Mouse (Mus musculus) CH12.LX (cell line): ENCODE data around the gene Tmem138. TPM values are rescaled to one million over a fixed set of nuclear protein-coding genes. Genes with fewer than 3 reads are reported as not detected.
A peak's percentile ranks its signal among the peaks of the same experiment; 100 is the strongest.

ENCODE experiments used
- DNase-seq: peaks from one replicate; pipeline ENCODE4 v3.0.0-alpha.2; 2013; ENCODE audit errors: extremely low read depth
- H3K27ac ChIP-seq: 2 replicates; pipeline ENCODE4 v1.5.1; 2012; ENCODE audit warnings: low read depth, mild to moderate bottlenecking, control low read depth, moderate library complexity; ENCODE audit not compliant: insufficient read depth
- H3K27me3 ChIP-seq: replicated peaks from 2 replicates; pipeline ENCODE3; 2012; ENCODE audit warnings: inconsistent platforms
- H3K36me3 ChIP-seq, 2 experiments: replicated peaks in 1 of 2; 2 replicates each; pipeline versions ENCODE3 to v1.6.1; 2012; ENCODE audit warnings: inconsistent platforms in 1 of 2, low read length in 1 of 2, mild to moderate bottlenecking in 1 of 2, mixed read lengths in 1 of 2, moderate library complexity in 1 of 2; ENCODE audit not compliant: control insufficient read depth in 1 of 2, insufficient read depth in 1 of 2
- H3K4me1 ChIP-seq, 2 experiments: 2 replicates each; pipeline ENCODE4 v1.6.1; 2012; ENCODE audit warnings: inconsistent platforms in 1 of 2, moderate library complexity in 1 of 2; ENCODE audit not compliant: insufficient read depth in 2 of 2, control insufficient read depth in 1 of 2
- H3K4me2 ChIP-seq: 2 replicates; pipeline ENCODE4 v1.6.1; 2012; ENCODE audit warnings: low read depth, mild to moderate bottlenecking, control low read depth; ENCODE audit not compliant: poor library complexity, insufficient read depth, severe bottlenecking
- H3K4me3 ChIP-seq, 3 experiments: fragments of 150-350 bp in 1 of 3; sonication (generic) in 1 of 3; replicated peaks in 1 of 3; 2 replicates each; pipeline versions ENCODE3 to v1.5.1; 2011 to 2012; ENCODE audit warnings: low read depth in 2 of 3, low read length in 2 of 3, mild to moderate bottlenecking in 2 of 3, moderate library complexity in 2 of 3, control low read depth in 1 of 3, improper control_type of control experiment in 1 of 3, inconsistent platforms in 1 of 3, mixed read lengths in 1 of 3; ENCODE audit not compliant: poor library complexity in 1 of 3
- H3K79me2 ChIP-seq: replicated peaks from 2 replicates; pipeline ENCODE4 v1.6.1; 2012; ENCODE audit warnings: mild to moderate bottlenecking, moderate library complexity; ENCODE audit not compliant: control insufficient read depth, poor library complexity, insufficient read depth, severe bottlenecking; ENCODE audit errors: extremely low read depth
- H3K9ac ChIP-seq: 2 replicates; pipeline ENCODE4 v1.6.1; 2012; ENCODE audit warnings: low read depth, mild to moderate bottlenecking, control low read depth, moderate library complexity; ENCODE audit not compliant: insufficient read depth
- H3K9me3 ChIP-seq: replicated peaks from 2 replicates; pipeline ENCODE3; 2012; ENCODE audit warnings: low read length, inconsistent platforms, mixed read lengths
- CHD1 ChIP-seq: IDR thresholded peaks from 2 replicates; pipeline ENCODE4 v1.6.1; 2012; ENCODE audit warnings: low read depth, low read length, improper control_type of control experiment, inconsistent platforms
- CHD2 ChIP-seq: IDR thresholded peaks from 2 replicates; pipeline ENCODE4 v1.6.1; 2011; ENCODE audit warnings: low read length, improper control_type of control experiment
- EP300 ChIP-seq: IDR thresholded peaks from 2 replicates; pipeline ENCODE4 v1.6.1; 2011; ENCODE audit warnings: low read length, improper control_type of control experiment
- ETS1 ChIP-seq: conservative IDR thresholded peaks from 2 replicates; pipeline ENCODE4 v1.6.1; 2012; ENCODE audit warnings: low read depth, mild to moderate bottlenecking, inconsistent platforms, low read length, improper control_type of control experiment, moderate library complexity
- GABPA ChIP-seq: IDR thresholded peaks from 2 replicates; pipeline ENCODE4 v1.6.1; 2012; ENCODE audit warnings: low read depth, low read length, improper control_type of control experiment, inconsistent platforms; ENCODE audit not compliant: insufficient replicate concordance
- HCFC1 ChIP-seq: IDR thresholded peaks from 2 replicates; pipeline ENCODE4 v1.6.1; 2012; ENCODE audit warnings: low read depth, mild to moderate bottlenecking, inconsistent platforms, low read length, improper control_type of control experiment
- IRF4 ChIP-seq: IDR thresholded peaks from 2 replicates; pipeline ENCODE4 v1.6.1; 2014; ENCODE audit warnings: low read depth, mild to moderate bottlenecking, inconsistent platforms, low read length, improper control_type of control experiment
- JUN ChIP-seq: IDR thresholded peaks from 2 replicates; pipeline ENCODE4 v1.6.1; 2011; ENCODE audit warnings: low read depth, mild to moderate bottlenecking, low read length, improper control_type of control experiment, moderate library complexity; ENCODE audit not compliant: insufficient read depth
- JUND ChIP-seq: conservative IDR thresholded peaks from 2 replicates; pipeline ENCODE4 v1.6.1; 2011; ENCODE audit warnings: low read depth, low read length, improper control_type of control experiment
- MAFK ChIP-seq: IDR thresholded peaks from 2 replicates; pipeline ENCODE4 v1.6.1; 2011; ENCODE audit warnings: low read length, improper control_type of control experiment; ENCODE audit not compliant: insufficient replicate concordance
- MAZ ChIP-seq: IDR thresholded peaks from 2 replicates; pipeline ENCODE4 v1.6.1; 2012; ENCODE audit warnings: low read depth, mild to moderate bottlenecking, inconsistent platforms, low read length, improper control_type of control experiment, moderate library complexity
- NRF1 ChIP-seq: IDR thresholded peaks from 2 replicates; pipeline ENCODE4 v1.6.1; 2014; ENCODE audit warnings: low read depth, mild to moderate bottlenecking, inconsistent platforms, low read length, improper control_type of control experiment, moderate library complexity
- POLR2A ChIP-seq: IDR thresholded peaks from 2 replicates; pipeline ENCODE4 v1.6.1; 2011; ENCODE audit warnings: low read depth, mild to moderate bottlenecking, improper control_type of control experiment, low read length
- POLR2AphosphoS2 ChIP-seq: IDR thresholded peaks from 2 replicates; pipeline ENCODE4 v1.6.1; 2011; ENCODE audit warnings: low read depth, low read length, improper control_type of control experiment
- SMC3 ChIP-seq: IDR thresholded peaks from 2 replicates; pipeline ENCODE4 v1.6.1; 2011; ENCODE audit warnings: low read depth, low read length, improper control_type of control experiment
- TBP ChIP-seq: conservative IDR thresholded peaks from 2 replicates; pipeline ENCODE4 v1.6.1; 2011; ENCODE audit warnings: low read depth, low read length, improper control_type of control experiment
- USF2 ChIP-seq: conservative IDR thresholded peaks from 2 replicates; pipeline ENCODE4 v1.6.1; 2011; ENCODE audit warnings: low read depth, low read length, improper control_type of control experiment
- ZC3H11A ChIP-seq: IDR thresholded peaks from 2 replicates; pipeline ENCODE4 v1.6.1; 2012; ENCODE audit warnings: low read depth, mild to moderate bottlenecking, inconsistent platforms, low read length, improper control_type of control experiment
- ZKSCAN1 ChIP-seq: IDR thresholded peaks from 2 replicates; pipeline ENCODE4 v1.6.1; 2012; ENCODE audit warnings: low read depth, inconsistent platforms, low read length, improper control_type of control experiment, borderline replicate concordance
- ZNF384 ChIP-seq: IDR thresholded peaks from 2 replicates; pipeline ENCODE4 v1.6.1; 2012; ENCODE audit warnings: low read depth, low read length, improper control_type of control experiment, inconsistent platforms
- dilution Hi-C: fragments of 300-500 bp; cut with MboI; formaldehyde crosslinking; loops from 2 replicates; pipeline ENCODE4 v1.14.3; 2020; ENCODE audit warnings: low sequenced_read_pairs; ENCODE audit not compliant: extremely low pct_unique_long_range_greater_than_20kb, extremely low pct_ligation_motif_present
- in situ Hi-C: fragments of 300-500 bp; cut with MboI; formaldehyde crosslinking; loops from 3 replicates; pipeline ENCODE4 v1.14.3; 2019; ENCODE audit warnings: low sequenced_read_pairs, low pct_ligation_motif_present, low pct_unique_long_range_greater_than_20kb, mixed read lengths
- polyA plus RNA-seq: library from polyadenylated mRNA; unstranded; fragments of >175 nt; gene quantifications from 2 replicates; pipeline ENCODE4 v1.2.1, GENCODE M21; 2012; ENCODE audit warnings: low read depth; ENCODE audit not compliant: insufficient read length
- total RNA-seq, 2 experiments: library from RNA; depleted of rRNA; stranded (reverse); fragments of 300-350 nt in 1 of 2; fragments of >200 nt in 1 of 2; gene quantifications; 2 replicates each; pipeline ENCODE4 v1.2.3; 2012 to 2014

Tmem138 gene
- total and polyA plus RNA-seq, 3 experiments: 14.0 to 30.9 (median 14.7) TPM

- peak; percentile 70 for TF ChIP-seq IRF4
- TF ChIP-seq JUND: no peak
- TF ChIP-seq CHD2: no peak
- no peak for TF ChIP-seq POLR2AphosphoS2
- peak; percentile 83 for TF ChIP-seq SMC3
- TF ChIP-seq HCFC1: peak; percentile 46; the same call in 1 of the 2 replicates
- TF ChIP-seq, all 38 proteins: peak for 14
These were observed 25.6 kb upstream of the Tmem138 start (continued) for GRCm38 (mm10) chr19:10602787-10603186.

- dilution Hi-C loops: no loop called here
- Histone ChIP-seq H3K79me2 (peaks cover 17% of the 10 kb centered on the region), H3K27ac (peak overlapping the region; percentile 90), H3K27me3 (no peaks in the 10 kb centered on the region), H3K4me1 (peaks cover 13 to 61% of the 10 kb centered on the region in 2 experiments), H3K9ac (peak overlapping the region; percentile 59), H3K4me2 (peak overlapping the region; percentile 48), H3K9me3 (no peaks in the 10 kb centered on the region), H3K36me3 (peaks cover 13 to 42% of the 10 kb centered on the region in 2 experiments), H3K4me3 (peak overlapping the region in 2 of 3 experiments; percentile 22 to 40)
- no peak for DNase-seq
- TF ChIP-seq ZC3H11A (no peak), CHD1 (peak; percentile 45; the same call in 1 of the 2 replicates), IRF4 (no peak), ZNF384 (peak; percentile 78), POLR2A (no peak), EP300 (no peak), USF2 (no peak), NRF1 (no peak), ETS1 (no peak; the same call in 1 of the 2 replicates), ZKSCAN1 (no peak)
- in situ Hi-C loops: loop anchor here (5.0 kb wide), 1 partner anchor 40 kb away; no protein-coding TSS in a partner anchor
These were observed 25.1 kb upstream of the Tmem138 start for GRCm38 (mm10) chr19:10602247-10602769.

GRCm38 (mm10) chr19:10599648-10600047, 22.5 kb upstream of the Tmem138 start:
- no peaks in the 10 kb centered on the region for H3K27me3 ChIP-seq
- H3K4me3 ChIP-seq: no peak overlapping the region
- no peak overlapping the region for H3K27ac ChIP-seq
- no peak overlapping the region for H3K9ac ChIP-seq
- DNase-seq: no peak
- TF ChIP-seq POLR2AphosphoS2 (no peak), MAZ (no peak), MAFK (peak; percentile 77), JUN (no peak), TBP (no peak), USF2 (no peak), GABPA (no peak), CHD2 (no peak)
- H3K9me3 ChIP-seq: no peaks in the 10 kb centered on the region
- peaks cover 13 to 53% of the 10 kb centered on the region in 2 experiments for H3K4me1 ChIP-seq
- no peaks in the 10 kb centered on the region for H3K79me2 ChIP-seq
- in situ Hi-C loops: loop anchor here (5.0 kb wide), 1 partner anchor 37 kb away; no protein-coding TSS in a partner anchor
- no peak overlapping the region for H3K4me2 ChIP-seq
- H3K36me3 ChIP-seq: peaks cover 34 to 63% of the 10 kb centered on the region in 2 experiments
- dilution Hi-C loops: no loop called here
